In the genomic region with DNA sequence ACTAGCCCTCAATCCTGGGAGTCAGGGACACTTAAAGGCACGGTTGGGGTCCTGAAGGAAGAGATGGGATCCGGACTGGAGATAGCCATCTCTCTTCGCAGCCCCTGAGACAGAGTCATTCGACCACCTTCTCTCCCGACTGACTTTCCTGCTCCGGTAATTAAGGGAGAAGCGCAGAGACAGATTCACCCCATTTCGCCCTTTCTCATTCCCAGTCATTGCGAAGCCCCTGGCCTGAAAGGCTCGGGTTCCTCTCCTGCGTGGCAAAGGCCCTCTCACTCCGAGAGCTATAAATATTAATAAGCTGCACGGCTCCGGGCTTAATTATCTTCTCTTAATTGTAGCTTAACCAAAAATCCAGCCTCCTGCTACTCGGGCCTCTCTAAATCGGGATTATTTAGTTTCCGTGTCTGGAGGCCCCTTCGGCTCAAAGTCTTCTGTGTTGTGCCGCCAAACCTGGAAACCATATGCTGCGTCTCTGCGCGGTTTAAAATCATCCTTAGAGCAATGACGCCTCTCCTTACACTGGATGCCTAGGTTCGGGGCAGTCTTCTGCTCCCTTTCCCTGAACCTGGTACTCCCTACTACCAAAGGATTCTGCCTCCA, we compare ENCODE assay signal across 8 mouse cellular contexts.
DNase-seq lines count a peak whose midpoint lies in the region; ATAC-seq and TF ChIP-seq lines count a peak whose summit lies in the region.

No protein-coding gene starts in this region.

- ATAC-seq in kidney, postnatal 0 days (replicated peaks; ENCODE audit: low FRiP score, low read depth), result no peak
- ATAC-seq in hindbrain, embryonic 15.5 days (ENCODE audit: low FRiP score, low read depth), result no peak

- TF ChIP-seq CTCF in kidney, postnatal 0 days (IDR thresholded peaks at IDR 0.05; ENCODE audit: low read depth), result no peak

- peaks cover 39% of the 10 kb centered on the region for H3K27me3 ChIP-seq in kidney, postnatal 0 days (ENCODE audit: insufficient read depth, low read length)
- H3K27me3 ChIP-seq in embryonic facial prominence, embryonic 10.5 days (replicated peaks; ENCODE audit: low read depth, poor library complexity, severe bottlenecking), result peaks cover 89% of the 10 kb centered on the region
- H3K27me3 ChIP-seq in hindbrain, embryonic 15.5 days, result no peaks in the 10 kb centered on the region

- no peaks in the 10 kb centered on the region for H3K36me3 ChIP-seq in kidney, postnatal 0 days (ENCODE audit: insufficient read depth, low read length)
- H3K36me3 ChIP-seq in embryonic facial prominence, embryonic 10.5 days (replicated peaks), result no peaks in the 10 kb centered on the region
- H3K36me3 ChIP-seq in hindbrain, embryonic 15.5 days, result no peaks in the 10 kb centered on the region

- peak overlapping the region; percentile 45 for H3K4me3 ChIP-seq in kidney, postnatal 0 days (replicated peaks; ENCODE audit: low read depth, low read length)
- H3K4me3 ChIP-seq in embryonic facial prominence, embryonic 10.5 days, result peak overlapping the region; percentile 58
- H3K4me3 ChIP-seq in hindbrain, embryonic 15.5 days, result peak overlapping the region; percentile 43

- no peak overlapping the region for H3K27ac ChIP-seq in kidney, postnatal 0 days
- peak overlapping the region; percentile 57; the same call in 1 of the 2 replicates for H3K27ac ChIP-seq in embryonic facial prominence, embryonic 10.5 days (replicated peaks)
- peak overlapping the region; percentile 79 for H3K27ac ChIP-seq in hindbrain, embryonic 15.5 days (replicated peaks)

- peaks cover 8% of the 10 kb centered on the region for H3K4me1 ChIP-seq in kidney, postnatal 0 days (replicated peaks; ENCODE audit: insufficient read depth, low read length)
- H3K4me1 ChIP-seq in embryonic facial prominence, embryonic 10.5 days, result peaks cover 27% of the 10 kb centered on the region
- peaks cover 32% of the 10 kb centered on the region for H3K4me1 ChIP-seq in hindbrain, embryonic 15.5 days (replicated peaks)

- no peak for DNase-seq in kidney, postnatal 0 days (ENCODE audit: low spot score)
- DNase-seq in kidney, adult 9 months, result no peak
- no peak for DNase-seq in embryonic facial prominence, embryonic 10.5 days (ENCODE audit: low spot score)
- DNase-seq in naive thymus-derived CD4-positive, alpha-beta T cell, adult 2 months (ENCODE audit: low read depth), result peak; percentile 27
- no peak for DNase-seq in thymus, postnatal 14 days
- DNase-seq in yolk sac, embryonic 10.5 days (ENCODE audit: low spot score), result no peak
- no peak for DNase-seq in cerebellum, postnatal 14 days

- 3% methylated on average over 24 of the region's 24 CpGs for WGBS in kidney, postnatal 0 days
- under 1% methylated on average over 24 of the region's 24 CpGs for WGBS in embryonic facial prominence, embryonic 10.5 days
- WGBS in hindbrain, embryonic 15.5 days, result 3% methylated on average over 24 of the region's 24 CpGs

- H3K9me3 ChIP-seq in kidney, postnatal 0 days (replicated peaks; ENCODE audit: low read length), result no peaks in the 10 kb centered on the region
- H3K9me3 ChIP-seq in embryonic facial prominence, embryonic 10.5 days, result no peaks in the 10 kb centered on the region
- no peaks in the 10 kb centered on the region for H3K9me3 ChIP-seq in hindbrain, embryonic 15.5 days

- peak overlapping the region; percentile 67 for H3K4me2 ChIP-seq in kidney, postnatal 0 days (ENCODE audit: low read length)
- H3K4me2 ChIP-seq in hindbrain, embryonic 15.5 days, result peak overlapping the region; percentile 84

- H3K9ac ChIP-seq in kidney, postnatal 0 days (ENCODE audit: low read depth, low read length), result 0 out of 2 replicates have a peak overlapping the region, but pooled peaks have one; percentile 23
- H3K9ac ChIP-seq in hindbrain, embryonic 15.5 days, result peak overlapping the region; percentile 51
